Mouse (Mus musculus): ENCODE measurements around the gene Tusc2. TPM values are rescaled to one million over a fixed set of nuclear protein-coding genes. Genes with fewer than 3 reads are reported as not detected.
A peak's percentile ranks its signal among the peaks of the same experiment; 100 is the strongest.

The Tusc2 gene
- polyA plus RNA-seq, 1 experiment from 2014 or later, result 90.1 TPM

GRCm38 (mm10) chr9:107538711-107539110, 24.3 kb upstream of the Tusc2 start:
- H3K4me1 ChIP-seq, result peaks cover 52% of the 10 kb centered on the region

GRCm38 (mm10) chr9:107539940-107540339, 23.1 kb upstream of the Tusc2 start:
- no peak overlapping the region for H3K4me3 ChIP-seq
- ATAC-seq (ENCODE audit: low FRiP score, low read depth), result no peak
- H3K36me3 ChIP-seq, result peaks cover 46% of the 10 kb centered on the region
- no peak overlapping the region for H3K27ac ChIP-seq (replicated peaks)
- H3K9ac ChIP-seq (replicated peaks), result no peak overlapping the region
- 95% methylated on average over 8 of the region's 8 CpGs for WGBS
- H3K4me1 ChIP-seq, result peaks cover 46% of the 10 kb centered on the region
- H3K4me2 ChIP-seq (replicated peaks), result no peak overlapping the region
- no peaks in the 10 kb centered on the region for H3K9me3 ChIP-seq
- H3K27me3 ChIP-seq, result no peaks in the 10 kb centered on the region

More at GRCm38 (mm10) chr9:107538711-107539110, 24.3 kb upstream of the Tusc2 start:
- Histone ChIP-seq H3K9me3 (no peaks in the 10 kb centered on the region), H3K9ac (replicated peaks) (no peak overlapping the region), H3K4me2 (replicated peaks) (no peak overlapping the region), H3K36me3 (peaks cover 33% of the 10 kb centered on the region), H3K27me3 (no peaks in the 10 kb centered on the region), H3K27ac (replicated peaks) (no peak overlapping the region), H3K4me3 (no peak overlapping the region)
- 93% methylated on average over 3 of the region's 3 CpGs for WGBS
- no peak for ATAC-seq (ENCODE audit: low FRiP score, low read depth)

DNA sequence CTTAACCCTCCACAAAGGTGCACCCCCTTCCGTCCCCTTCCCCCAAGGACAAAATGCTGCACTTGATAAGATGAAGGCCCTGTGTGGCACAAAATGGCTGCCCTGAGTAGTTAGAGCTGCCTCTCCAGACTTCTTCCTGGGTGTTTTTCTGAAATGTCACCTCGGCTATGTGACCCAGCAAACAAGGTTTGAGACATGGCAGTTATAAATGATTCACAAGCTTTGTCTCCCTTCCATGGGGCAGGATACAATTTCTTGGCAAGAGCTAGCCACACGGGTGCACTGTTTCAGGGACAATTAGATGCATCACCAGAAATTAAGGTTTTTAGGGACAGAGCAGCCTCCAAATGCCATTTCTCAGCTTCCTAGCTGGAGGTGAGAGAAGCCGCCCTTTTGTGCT, 22.6 kb upstream of the Tusc2 start:
- Histone ChIP-seq H3K4me3 (no peak overlapping the region), H3K4me2 (replicated peaks) (no peak overlapping the region), H3K4me1 (peaks cover 42% of the 10 kb centered on the region), H3K27ac (replicated peaks) (no peak overlapping the region), H3K9ac (replicated peaks) (no peak overlapping the region), H3K9me3 (no peaks in the 10 kb centered on the region), H3K36me3 (peaks cover 50% of the 10 kb centered on the region), H3K27me3 (no peaks in the 10 kb centered on the region)
- no peak for ATAC-seq (ENCODE audit: low FRiP score, low read depth)
- WGBS, result 75% methylated on average over 4 of the region's 4 CpGs

DNA sequence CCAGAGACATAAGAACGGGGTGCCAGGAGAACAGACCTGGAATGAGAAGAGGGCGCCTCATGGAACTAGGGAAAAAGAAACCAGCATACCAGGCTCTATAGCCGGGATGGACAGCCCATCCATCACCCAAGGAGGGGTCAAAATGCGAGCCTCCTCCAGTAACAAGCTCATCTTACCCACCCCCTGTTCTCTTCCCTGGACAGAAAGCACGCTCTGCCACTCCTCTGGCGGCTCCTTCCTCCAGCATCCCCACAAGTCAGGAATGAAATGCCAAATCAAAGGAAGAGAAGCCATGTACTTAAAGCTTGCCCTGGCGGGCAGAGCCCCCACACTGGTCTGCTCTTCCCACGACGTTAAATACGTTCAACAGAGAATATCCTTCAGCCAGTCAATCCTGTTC, 22.1 kb upstream of the Tusc2 start:
- Histone ChIP-seq H3K27ac (replicated peaks) (peak overlapping the region; percentile 49; the same call in 1 of the 2 replicates), H3K4me3 (peak overlapping the region; percentile 66), H3K4me2 (replicated peaks) (peak overlapping the region; percentile 91), H3K4me1 (peaks cover 38% of the 10 kb centered on the region), H3K27me3 (no peaks in the 10 kb centered on the region), H3K9me3 (no peaks in the 10 kb centered on the region), H3K36me3 (peaks cover 50% of the 10 kb centered on the region), H3K9ac (replicated peaks) (peak overlapping the region; percentile 48; the same call in 1 of the 2 replicates)
- ATAC-seq (ENCODE audit: low FRiP score, low read depth), result no peak
- WGBS, result 42% methylated on average over 10 of the region's 10 CpGs

DNA sequence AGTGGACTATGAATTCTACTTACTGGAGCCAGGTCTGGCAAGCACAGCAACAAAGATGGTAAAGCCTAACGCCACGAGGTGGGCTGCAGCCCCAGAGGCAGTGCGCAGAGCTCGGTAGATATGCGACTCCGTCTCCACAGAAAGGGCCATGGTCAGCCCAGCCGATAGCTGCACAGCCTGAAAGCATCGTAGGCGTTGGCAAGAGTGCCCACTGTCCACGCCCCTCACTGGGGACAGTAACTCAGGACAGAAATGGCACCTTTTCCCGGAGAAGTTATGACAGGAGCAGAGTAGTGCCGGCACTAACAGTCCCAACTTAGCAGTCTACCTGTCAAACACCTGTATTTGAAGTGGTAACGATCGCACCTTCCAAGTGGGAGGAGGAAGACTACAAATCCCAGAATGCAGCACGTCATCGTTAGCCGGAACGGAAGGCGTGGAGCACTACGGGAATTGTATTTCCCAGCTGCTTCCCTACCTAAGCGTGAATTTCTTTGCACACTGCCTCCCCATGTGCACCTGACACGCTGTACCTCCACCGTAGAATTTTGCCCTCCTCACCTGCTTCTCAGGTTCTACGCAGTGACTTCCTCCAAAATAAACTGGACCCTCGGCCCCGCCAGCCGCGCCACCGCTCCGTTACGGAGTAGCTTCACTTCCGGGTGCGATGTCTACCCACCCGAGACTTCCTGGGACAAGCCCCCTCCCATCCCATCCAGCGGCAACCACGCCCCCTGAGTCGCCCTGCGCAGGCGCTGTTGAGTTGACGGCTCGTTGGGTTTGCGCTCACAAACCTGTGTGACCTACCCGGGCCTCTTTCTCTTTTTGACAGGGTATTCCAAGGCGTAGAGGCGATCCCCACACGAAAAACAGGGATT, 21.3 kb upstream of the Tusc2 start, which contains the start of the genes Cyb561d2 and Nprl2:
Gene Cyb561d2, minus strand, starts transcription at position 720 of the 878 bp plus-strand sequence.
Gene Nprl2, plus strand, starts transcription at position 753 of the 878 bp plus-strand sequence.
- Histone ChIP-seq H3K4me1 (peaks cover 36% of the 10 kb centered on the region), H3K27ac (replicated peaks) (peak within 1 kb of the TSS; percentile 49; the same call in 1 of the 2 replicates), H3K4me2 (replicated peaks) (peak within 1 kb of the TSS; percentile 91), H3K9ac (replicated peaks) (peak within 1 kb of the TSS; percentile 73), H3K4me3 (peak within 1 kb of the TSS; percentile 66), H3K27me3 (no peaks in the 10 kb centered on the region), H3K9me3 (no peaks in the 10 kb centered on the region), H3K36me3 (peaks cover 50% of the 10 kb centered on the region)
- WGBS, result under 1% methylated on average over 46 of the region's 46 CpGs
- peak; percentile 85 for ATAC-seq (ENCODE audit: low FRiP score, low read depth)

GRCm38 (mm10) chr9:107542352-107542686, 20.7 kb upstream of the Tusc2 start:
- peak overlapping the region; percentile 91 for H3K4me2 ChIP-seq (replicated peaks)
- H3K36me3 ChIP-seq, result peaks cover 50% of the 10 kb centered on the region
- H3K9ac ChIP-seq (replicated peaks), result peak overlapping the region; percentile 73
- peaks cover 36% of the 10 kb centered on the region for H3K4me1 ChIP-seq
- peaks cover under 1% of the 10 kb centered on the region; the same call in 1 of the 2 replicates for H3K27me3 ChIP-seq
- peak; percentile 24; the same call in 1 of the 2 replicates for ATAC-seq (ENCODE audit: low FRiP score, low read depth)
- H3K9me3 ChIP-seq, result no peaks in the 10 kb centered on the region
- H3K4me3 ChIP-seq, result peak overlapping the region; percentile 66
- WGBS, result 3% methylated on average over 11 of the region's 11 CpGs
- H3K27ac ChIP-seq (replicated peaks), result peak overlapping the region; percentile 49; the same call in 1 of the 2 replicates

GRCm38 (mm10) chr9:107542721-107543120, 20.3 kb upstream of the Tusc2 start:
- H3K4me1 ChIP-seq, result peaks cover 39% of the 10 kb centered on the region
- peak overlapping the region; percentile 91 for H3K4me2 ChIP-seq (replicated peaks)
- H3K27ac ChIP-seq (replicated peaks), result no peak overlapping the region
- peaks cover 48% of the 10 kb centered on the region for H3K36me3 ChIP-seq
- WGBS, result 40% methylated on average over 8 of the region's 8 CpGs
- H3K4me3 ChIP-seq, result peak overlapping the region; percentile 66
- ATAC-seq (ENCODE audit: low FRiP score, low read depth), result no peak
- H3K27me3 ChIP-seq, result peaks cover 5% of the 10 kb centered on the region
- no peaks in the 10 kb centered on the region for H3K9me3 ChIP-seq
- H3K9ac ChIP-seq (replicated peaks), result peak overlapping the region; percentile 73; the same call in 1 of the 2 replicates

DNA sequence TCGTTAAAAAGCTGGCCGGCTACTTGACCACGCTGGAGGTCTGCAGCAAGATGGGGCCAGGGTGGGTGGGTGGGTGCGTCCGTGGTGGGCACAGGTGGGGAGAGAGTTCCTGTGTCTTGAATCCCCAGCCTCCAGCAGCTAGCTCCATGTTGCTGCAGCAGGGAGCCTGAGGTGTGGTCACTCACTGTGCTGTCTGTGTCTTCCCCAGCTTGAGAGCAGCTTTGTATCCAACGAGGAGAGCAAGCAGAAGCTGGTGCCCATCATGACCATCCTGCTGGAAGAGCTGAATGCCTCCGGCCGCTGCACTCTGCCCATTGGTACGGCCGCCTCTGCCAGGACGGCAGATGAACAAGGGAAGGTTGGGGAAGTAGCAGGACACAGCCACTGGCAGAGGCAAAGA, 19.8 kb upstream of the Tusc2 start:
- H3K4me2 ChIP-seq (replicated peaks), result no peak overlapping the region
- no peak for ATAC-seq (ENCODE audit: low FRiP score, low read depth)
- 91% methylated on average over 11 of the region's 11 CpGs for WGBS
- H3K27ac ChIP-seq (replicated peaks), result no peak overlapping the region
- H3K4me1 ChIP-seq, result peaks cover 40% of the 10 kb centered on the region
- H3K9me3 ChIP-seq, result no peaks in the 10 kb centered on the region
- no peak overlapping the region for H3K4me3 ChIP-seq
- peaks cover 10% of the 10 kb centered on the region for H3K27me3 ChIP-seq
- H3K9ac ChIP-seq (replicated peaks), result no peak overlapping the region; the same call in 1 of the 2 replicates
- peaks cover 42% of the 10 kb centered on the region for H3K36me3 ChIP-seq

DNA sequence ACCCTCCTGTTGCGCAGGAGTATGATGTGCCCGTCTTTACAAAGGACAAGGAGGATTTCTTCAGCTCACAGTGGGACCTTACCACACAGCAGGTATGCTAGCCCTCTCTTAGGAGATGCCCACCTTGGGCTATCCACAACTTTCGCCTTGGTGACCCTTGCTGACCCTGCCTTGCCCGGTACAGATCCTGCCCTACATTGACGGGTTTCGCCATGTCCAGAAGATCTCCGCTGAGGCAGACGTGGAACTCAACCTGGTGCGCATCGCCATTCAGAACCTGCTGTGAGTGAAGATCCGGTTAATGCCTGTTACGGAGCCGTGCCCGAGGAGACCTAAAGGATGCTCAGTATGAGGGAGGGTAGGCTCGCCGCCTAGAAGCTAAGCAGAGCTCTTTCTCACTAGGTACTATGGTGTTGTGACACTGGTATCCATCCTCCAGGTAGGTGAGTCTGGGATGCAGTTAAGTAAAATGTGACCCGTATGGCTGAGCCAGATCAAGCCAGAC, 18.8 kb upstream of the Tusc2 start:
- H3K4me2 ChIP-seq (replicated peaks), result no peak overlapping the region
- H3K9me3 ChIP-seq, result no peaks in the 10 kb centered on the region
- 95% methylated on average over 17 of the region's 17 CpGs for WGBS
- H3K4me3 ChIP-seq, result no peak overlapping the region
- no peak overlapping the region for H3K27ac ChIP-seq (replicated peaks)
- no peak overlapping the region for H3K9ac ChIP-seq (replicated peaks)
- no peak for ATAC-seq (ENCODE audit: low FRiP score, low read depth)
- peaks cover 20% of the 10 kb centered on the region for H3K27me3 ChIP-seq
- H3K4me1 ChIP-seq, result peaks cover 40% of the 10 kb centered on the region
- H3K36me3 ChIP-seq, result peaks cover 33% of the 10 kb centered on the region

GRCm38 (mm10) chr9:107544729-107545128, 18.3 kb upstream of the Tusc2 start:
- H3K4me2 ChIP-seq (replicated peaks), result no peak overlapping the region
- no peak for ATAC-seq (ENCODE audit: low FRiP score, low read depth)
- no peak overlapping the region for H3K27ac ChIP-seq (replicated peaks)
- H3K9me3 ChIP-seq, result no peaks in the 10 kb centered on the region
- H3K36me3 ChIP-seq, result peaks cover 28% of the 10 kb centered on the region
- H3K4me3 ChIP-seq, result no peak overlapping the region
- peaks cover 25% of the 10 kb centered on the region for H3K27me3 ChIP-seq
- H3K4me1 ChIP-seq, result peaks cover 40% of the 10 kb centered on the region
- 95% methylated on average over 12 of the region's 12 CpGs for WGBS
- H3K9ac ChIP-seq (replicated peaks), result no peak overlapping the region

DNA sequence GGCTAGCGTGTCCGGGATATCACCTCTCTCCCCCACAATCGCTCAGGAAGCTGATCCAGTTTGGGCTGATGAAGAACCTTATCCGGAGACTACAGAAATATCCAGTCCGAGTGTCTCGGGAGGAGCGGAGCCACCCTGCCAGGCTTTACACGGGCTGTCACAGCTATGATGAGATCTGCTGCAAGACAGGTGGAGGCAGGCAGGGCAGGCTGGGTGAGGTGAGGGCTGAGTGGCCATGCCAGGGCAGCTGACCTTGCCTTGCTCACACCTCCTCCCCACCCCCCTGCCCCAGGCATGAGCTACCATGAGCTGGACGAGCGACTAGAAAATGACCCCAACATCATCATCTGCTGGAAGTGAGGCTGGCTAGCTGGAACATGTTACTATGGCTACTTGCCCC, 17.9 kb upstream of the Tusc2 start:
- no peak for ATAC-seq (ENCODE audit: low FRiP score, low read depth)
- Histone ChIP-seq H3K4me1 (peaks cover 40% of the 10 kb centered on the region), H3K9me3 (no peaks in the 10 kb centered on the region), H3K4me3 (no peak overlapping the region), H3K27ac (replicated peaks) (no peak overlapping the region), H3K36me3 (peaks cover 23% of the 10 kb centered on the region), H3K27me3 (peaks cover 29% of the 10 kb centered on the region), H3K4me2 (replicated peaks) (no peak overlapping the region), H3K9ac (replicated peaks) (no peak overlapping the region)
- WGBS, result 88% methylated on average over 10 of the region's 10 CpGs

DNA sequence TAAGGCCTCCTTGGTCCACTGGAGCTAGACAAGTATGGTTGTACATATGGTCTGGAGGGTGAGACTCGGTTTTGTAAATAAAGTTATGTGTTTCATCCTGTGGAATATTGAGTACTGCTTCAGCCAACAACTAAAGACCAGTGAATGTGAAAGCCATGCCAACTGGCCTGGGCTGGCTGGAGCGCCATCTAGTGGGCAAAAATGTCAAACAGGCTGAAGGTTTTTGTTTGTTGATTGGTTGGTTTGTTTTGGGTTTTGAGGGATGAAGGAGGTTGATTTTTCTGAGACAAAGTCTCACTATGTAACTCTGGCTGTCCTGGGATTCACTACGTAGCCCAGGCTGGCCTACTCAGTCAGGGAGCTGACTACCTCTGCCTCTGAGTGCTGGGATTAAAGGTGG, 17.5 kb upstream of the Tusc2 start:
- Histone ChIP-seq H3K4me3 (no peak overlapping the region), H3K9ac (replicated peaks) (no peak overlapping the region), H3K4me1 (peaks cover 39% of the 10 kb centered on the region), H3K4me2 (replicated peaks) (no peak overlapping the region), H3K27me3 (peaks cover 33% of the 10 kb centered on the region), H3K9me3 (no peaks in the 10 kb centered on the region), H3K27ac (replicated peaks) (no peak overlapping the region), H3K36me3 (peaks cover 22% of the 10 kb centered on the region)
- WGBS, result 12% methylated on average over 3 of the region's 3 CpGs
- no peak for ATAC-seq (ENCODE audit: low FRiP score, low read depth)

All from midbrain, embryonic 12.5 days (tissue).